Mouse (Mus musculus) heart, postnatal 0 days (tissue): ENCODE results near the gene Tspan13. TPM values are rescaled to one million over a fixed set of nuclear protein-coding genes. Genes with fewer than 3 reads are reported as not detected.

Experiments
- ATAC-seq: fragments of 200-750 bp; cut with Nextera tagmentation; 2 replicates; pipeline ENCODE4 v1.8.0; 2017; ENCODE audit warnings: low read depth, moderate number of reproducible peaks, moderate library complexity; ENCODE audit not compliant: insufficient read depth
- DNase-seq: peaks from one replicate; pipeline ENCODE4 v3.0.0-alpha.2; 2016; ENCODE audit warnings: low spot score
- H3K27ac ChIP-seq: fragments of 300-500 bp; sonication (generic); 2 replicates; pipeline ENCODE4 v1.5.1; 2014; ENCODE audit warnings: low read depth, mild to moderate bottlenecking
- H3K27me3 ChIP-seq: fragments of 300-500 bp; sonication (generic); 2 replicates; pipeline ENCODE4 v1.6.1; 2014; ENCODE audit warnings: low read length, mixed read lengths; ENCODE audit not compliant: control insufficient read depth, insufficient read depth
- H3K36me3 ChIP-seq: fragments of 300-500 bp; sonication (generic); replicated peaks from 2 replicates; pipeline ENCODE4 v1.6.1; 2014; ENCODE audit warnings: low read length, mixed read lengths; ENCODE audit not compliant: control insufficient read depth, insufficient read depth
- H3K4me1 ChIP-seq: fragments of 300-500 bp; sonication (generic); 2 replicates; pipeline ENCODE4 v1.6.1; 2014; ENCODE audit warnings: antibody characterized with exemption; ENCODE audit not compliant: control insufficient read depth, insufficient read depth
- H3K4me2 ChIP-seq: fragments of 300-500 bp; sonication (generic); 2 replicates; pipeline ENCODE4 v1.6.1; 2014; ENCODE audit warnings: low read depth, mild to moderate bottlenecking, low read length, moderate library complexity
- H3K4me3 ChIP-seq: fragments of 300-500 bp; sonication (generic); 2 replicates; pipeline ENCODE4 v1.5.1; 2014; ENCODE audit warnings: low read depth, low read length
- H3K9ac ChIP-seq: fragments of 300-500 bp; sonication (generic); replicated peaks from 2 replicates; pipeline ENCODE4 v1.6.1; 2014; ENCODE audit warnings: low read depth, low read length, mixed read lengths
- H3K9me3 ChIP-seq: fragments of 300-500 bp; sonication (generic); replicated peaks from 2 replicates; pipeline ENCODE4 v1.6.1; 2016; ENCODE audit warnings: low read length; ENCODE audit not compliant: control insufficient read depth
- CTCF ChIP-seq: IDR thresholded peaks from 2 replicates; pipeline ENCODE4 v1.5.1; 2016; ENCODE audit warnings: antibody characterized with exemption, control low read depth, low read depth
- EP300 ChIP-seq: IDR thresholded peaks from 2 replicates; pipeline ENCODE4 v1.6.1; 2016; ENCODE audit warnings: antibody characterized with exemption, low read depth
- WGBS: fragments of 180-500 bp; shearing (Covaris S2); extraction: QIAGEN DNeasy Blood & Tissue Kit; methylation state at CpG from one replicate; pipeline ENCODE4 v1.1.7; 2014; 5-methylcytosine and 5-hydroxymethylcytosine counted together
- polyA plus RNA-seq: library from polyadenylated mRNA; unstranded; fragments of >200 nt; fragmentation: Nextera tagmentation; extraction: Ambion mirVana; gene quantifications from 2 replicates; pipeline ENCODE4 v1.2.1, GENCODE M21; 2015
- total RNA-seq: library from RNA; depleted of rRNA; stranded (reverse); fragments of >200 nt; gene quantifications from 2 replicates; pipeline ENCODE4 v1.2.3, GENCODE M21; 2014; ENCODE audit warnings: low replicate concordance

Gene Tspan13
- total and polyA plus RNA-seq, 2 experiments from 2014 or later: 46.2 to 49.8 TPM

- TF ChIP-seq CTCF (no peak), EP300 (no peak)
- Histone ChIP-seq H3K9ac (no peak overlapping the region), H3K27me3 (no peaks in the 10 kb centered on the region), H3K36me3 (no peaks in the 10 kb centered on the region), H3K9me3 (no peaks in the 10 kb centered on the region), H3K4me1 (0 out of 2 replicates have a peak, but pooled peaks cover 5% of the 10 kb centered on the region), H3K27ac (peak overlapping the region; percentile 71), H3K4me2 (peak overlapping the region; percentile 92), H3K4me3 (peak overlapping the region; percentile 63)
- no peak for DNase-seq
- 59% methylated on average over 10 of the region's 10 CpGs for WGBS
- ATAC-seq: no peak
Measured at GRCm38 (mm10) chr12:36040571-36041280, 1.6 kb downstream of the Tspan13 start.

- H3K4me3 ChIP-seq: no peak overlapping the region
- peak overlapping the region; percentile 92 for H3K4me2 ChIP-seq
- H3K9ac ChIP-seq: no peak overlapping the region
- no peaks in the 10 kb centered on the region for H3K9me3 ChIP-seq
- no peak overlapping the region for H3K27ac ChIP-seq
- ATAC-seq (no peak), DNase-seq (no peak)
- no peak for TF ChIP-seq EP300
- TF ChIP-seq CTCF: no peak
- no peaks in the 10 kb centered on the region for H3K36me3 ChIP-seq
- H3K4me1 ChIP-seq: 0 out of 2 replicates have a peak, but pooled peaks cover 5% of the 10 kb centered on the region
- 49% methylated on average over 9 of the region's 9 CpGs for WGBS
- no peaks in the 10 kb centered on the region for H3K27me3 ChIP-seq
Measured at GRCm38 (mm10) chr12:36039541-36040084, 2.7 kb downstream of the Tspan13 start.

- Histone ChIP-seq H3K4me1 (peaks cover 5% of the 10 kb centered on the region; the same call in 1 of the 2 replicates), H3K27ac (no peak overlapping the region; the same call in 1 of the 2 replicates), H3K9ac (no peak overlapping the region), H3K9me3 (no peaks in the 10 kb centered on the region), H3K36me3 (no peaks in the 10 kb centered on the region), H3K4me2 (no peak overlapping the region), H3K27me3 (no peaks in the 10 kb centered on the region), H3K4me3 (no peak overlapping the region)
- 66% methylated on average over 10 of the region's 10 CpGs for WGBS
- no peak for TF ChIP-seq CTCF
- TF ChIP-seq EP300: no peak
- ATAC-seq (no peak), DNase-seq (no peak)
Measured at GRCm38 (mm10) chr12:36036776-36037175, 5.5 kb downstream of the Tspan13 start.

- Histone ChIP-seq H3K27ac (no peak overlapping the region), H3K4me2 (no peak overlapping the region), H3K9ac (no peak overlapping the region), H3K4me3 (no peak overlapping the region), H3K4me1 (peaks cover 6% of the 10 kb centered on the region; the same call in 1 of the 2 replicates), H3K9me3 (no peaks in the 10 kb centered on the region), H3K27me3 (no peaks in the 10 kb centered on the region), H3K36me3 (no peaks in the 10 kb centered on the region)
- no peak for DNase-seq
- TF ChIP-seq CTCF: no peak
- TF ChIP-seq EP300: no peak
- WGBS: 93% methylated on average over 7 of the region's 7 CpGs
- ATAC-seq: no peak
Measured at GRCm38 (mm10) chr12:36036121-36036520, 6.2 kb downstream of the Tspan13 start.

GRCm38 (mm10) chr12:36035501-36035900 lies 6.8 kb downstream of the Tspan13 start:
- H3K27ac ChIP-seq: no peak overlapping the region
- DNase-seq: no peak
- no peak for ATAC-seq
- no peaks in the 10 kb centered on the region for H3K9me3 ChIP-seq
- peaks cover 11% of the 10 kb centered on the region; the same call in 1 of the 2 replicates for H3K4me1 ChIP-seq
- no peak overlapping the region for H3K4me2 ChIP-seq
- no peak overlapping the region for H3K4me3 ChIP-seq
- TF ChIP-seq EP300 (no peak), CTCF (no peak)
- 82% methylated on average over 6 of the region's 6 CpGs for WGBS
- no peaks in the 10 kb centered on the region for H3K36me3 ChIP-seq
- H3K9ac ChIP-seq: no peak overlapping the region
- H3K27me3 ChIP-seq: no peaks in the 10 kb centered on the region
